Mouse (Mus musculus): ENCODE data around the gene Rab5c. TPM values are rescaled to one million over a fixed set of nuclear protein-coding genes. Genes with fewer than 3 reads are reported as not detected.

The Rab5c gene
- total RNA-seq, 2 experiments from 2014 or later = 40.3 to 42.7 TPM

- no peak for DNase-seq (ENCODE audit: low spot score)
These were observed 16.1 kb downstream of the Rab5c start for GRCm38 (mm10) chr11:100721776-100722492.

- no peak for DNase-seq (ENCODE audit: low spot score)
These were observed 16.8 kb downstream of the Rab5c start for GRCm38 (mm10) chr11:100721254-100721653.

- no peak for DNase-seq (ENCODE audit: low spot score)
These were observed 17.7 kb downstream of the Rab5c start for GRCm38 (mm10) chr11:100720345-100720744.

- no peak for DNase-seq (ENCODE audit: low spot score)
These were observed 18.1 kb downstream of the Rab5c start for GRCm38 (mm10) chr11:100719893-100720292.

- no peak for DNase-seq (ENCODE audit: low spot score)
These were observed 18.7 kb downstream of the Rab5c start for GRCm38 (mm10) chr11:100719312-100719711.

- DNase-seq (ENCODE audit: low spot score) = no peak
These were observed 19.1 kb downstream of the Rab5c start for GRCm38 (mm10) chr11:100718866-100719265.

- no peak for DNase-seq (ENCODE audit: low spot score)
These were observed 19.6 kb downstream of the Rab5c start for GRCm38 (mm10) chr11:100718462-100718861.

GRCm38 (mm10) chr11:100716649-100717048 lies 21.4 kb downstream of the Rab5c start:
- DNase-seq (ENCODE audit: low spot score) = no peak

- no peak for DNase-seq (ENCODE audit: low spot score)
These were observed 23.1 kb downstream of the Rab5c start for GRCm38 (mm10) chr11:100714948-100715347.

- peak; percentile 83 for DNase-seq (ENCODE audit: low spot score)
These were observed 23.5 kb downstream of the Rab5c start for GRCm38 (mm10) chr11:100714534-100714915.

- no peak for DNase-seq (ENCODE audit: low spot score)
These were observed 24.1 kb downstream of the Rab5c start, which contains the start of gene Hspb9 for GRCm38 (mm10) chr11:100713735-100714533. Gene Hspb9 (plus strand): TSS chr11:100713850.

- no peak for DNase-seq (ENCODE audit: low spot score)
These were observed 24.8 kb downstream of the Rab5c start for GRCm38 (mm10) chr11:100713174-100713573.

- DNase-seq (ENCODE audit: low spot score) = peak; percentile 76
These were observed 26.0 kb downstream of the Rab5c start, which contains the start of gene Kat2a for GRCm38 (mm10) chr11:100711783-100712615. Gene Kat2a (minus strand): TSS chr11:100712465.

- no peak for DNase-seq (ENCODE audit: low spot score)
These were observed 27.0 kb downstream of the Rab5c start for GRCm38 (mm10) chr11:100710977-100711376.

GRCm38 (mm10) chr11:100710528-100710927 lies 27.5 kb downstream of the Rab5c start:
- no peak for DNase-seq (ENCODE audit: low spot score)

- DNase-seq (ENCODE audit: low spot score) = no peak
These were observed 28.7 kb downstream of the Rab5c start for GRCm38 (mm10) chr11:100709201-100709810.

GRCm38 (mm10) chr11:100705095-100705747 lies 32.8 kb downstream of the Rab5c start:
- no peak for DNase-seq (ENCODE audit: low spot score)

GRCm38 (mm10) chr11:100703851-100704531 lies 34.0 kb downstream of the Rab5c start, which contains the start of gene Dhx58:
Gene Dhx58 (minus strand): TSS chr11:100704271.
- DNase-seq (ENCODE audit: low spot score) = peak; percentile 54

GRCm38 (mm10) chr11:100703366-100703765 lies 34.6 kb downstream of the Rab5c start:
- DNase-seq (ENCODE audit: low spot score) = no peak

GRCm38 (mm10) chr11:100702906-100703305 lies 35.1 kb downstream of the Rab5c start:
- DNase-seq (ENCODE audit: low spot score) = no peak
